Mouse (Mus musculus) liver, embryonic 14.5 days (tissue): ENCODE measurements around the gene Ankrd39.

Experiments
- CTCF ChIP-seq: IDR thresholded peaks from 2 replicates; pipeline ENCODE4 v1.5.1; 2016; ENCODE audit warnings: antibody characterized with exemption, low read depth, control low read depth
- EP300 ChIP-seq: IDR thresholded peaks from 2 replicates; pipeline ENCODE4 v1.6.1; 2016; ENCODE audit warnings: antibody characterized with exemption, low read depth

DNA sequence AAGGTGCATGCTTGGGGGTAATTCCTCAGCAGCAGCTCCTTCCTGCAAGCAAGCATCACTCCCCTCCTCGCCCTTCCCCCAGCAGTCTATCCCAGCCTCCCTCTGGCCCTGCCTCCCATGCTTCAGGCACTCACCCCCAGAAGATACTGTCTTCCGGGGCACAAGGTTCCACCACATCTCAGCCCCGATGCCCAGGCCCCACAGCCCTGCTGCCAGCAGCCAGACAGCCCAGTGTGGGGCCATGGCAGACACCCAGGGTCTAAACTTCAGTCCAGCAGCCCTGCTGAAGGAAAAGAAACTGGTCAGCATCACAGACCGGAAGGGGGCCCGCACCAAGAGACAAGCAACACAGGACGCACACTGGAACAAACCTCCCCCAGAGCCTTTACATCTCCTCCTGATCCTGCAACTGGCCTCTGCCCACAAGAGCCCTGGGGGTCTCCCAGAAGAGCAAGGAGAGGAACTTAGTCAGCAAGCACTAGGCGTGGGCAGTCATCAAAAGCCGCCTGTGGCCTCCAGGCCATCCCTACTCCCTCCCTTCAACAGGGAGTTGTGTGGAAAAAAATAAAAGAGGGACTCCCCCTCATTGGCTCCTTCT, 8.7 kb upstream of the Ankrd39 start:
- TF ChIP-seq EP300, result no peak
- TF ChIP-seq CTCF, result no peak
